Mouse (Mus musculus) CH12.LX (cell line): ENCODE data around the gene Alk. TPM values are rescaled to one million over a fixed set of nuclear protein-coding genes. Genes with fewer than 3 reads are reported as not detected.

Experiments
- DNase-seq: peaks from one replicate; pipeline ENCODE4 v3.0.0-alpha.2; 2013; ENCODE audit errors: extremely low read depth
- H3K27ac ChIP-seq: 2 replicates; pipeline ENCODE4 v1.5.1; 2012; ENCODE audit warnings: low read depth, mild to moderate bottlenecking, control low read depth, moderate library complexity; ENCODE audit not compliant: insufficient read depth
- H3K27me3 ChIP-seq: replicated peaks from 2 replicates; pipeline ENCODE3; 2012; ENCODE audit warnings: inconsistent platforms
- H3K36me3 ChIP-seq, 2 experiments: replicated peaks in 1 of 2; 2 replicates each; pipeline versions ENCODE3 to v1.6.1; 2012; ENCODE audit warnings: inconsistent platforms in 1 of 2, low read length in 1 of 2, mild to moderate bottlenecking in 1 of 2, mixed read lengths in 1 of 2, moderate library complexity in 1 of 2; ENCODE audit not compliant: control insufficient read depth in 1 of 2, insufficient read depth in 1 of 2
- H3K4me1 ChIP-seq, 2 experiments: 2 replicates each; pipeline ENCODE4 v1.6.1; 2012; ENCODE audit warnings: inconsistent platforms in 1 of 2, moderate library complexity in 1 of 2; ENCODE audit not compliant: insufficient read depth in 2 of 2, control insufficient read depth in 1 of 2
- H3K4me2 ChIP-seq: 2 replicates; pipeline ENCODE4 v1.6.1; 2012; ENCODE audit warnings: low read depth, mild to moderate bottlenecking, control low read depth; ENCODE audit not compliant: poor library complexity, insufficient read depth, severe bottlenecking
- H3K4me3 ChIP-seq, 3 experiments: fragments of 150-350 bp in 1 of 3; sonication (generic) in 1 of 3; replicated peaks in 1 of 3; 2 replicates each; pipeline versions ENCODE3 to v1.5.1; 2011 to 2012; ENCODE audit warnings: low read depth in 2 of 3, low read length in 2 of 3, mild to moderate bottlenecking in 2 of 3, moderate library complexity in 2 of 3, control low read depth in 1 of 3, improper control_type of control experiment in 1 of 3, inconsistent platforms in 1 of 3, mixed read lengths in 1 of 3; ENCODE audit not compliant: poor library complexity in 1 of 3
- H3K79me2 ChIP-seq: replicated peaks from 2 replicates; pipeline ENCODE4 v1.6.1; 2012; ENCODE audit warnings: mild to moderate bottlenecking, moderate library complexity; ENCODE audit not compliant: control insufficient read depth, poor library complexity, insufficient read depth, severe bottlenecking; ENCODE audit errors: extremely low read depth
- H3K9ac ChIP-seq: 2 replicates; pipeline ENCODE4 v1.6.1; 2012; ENCODE audit warnings: low read depth, mild to moderate bottlenecking, control low read depth, moderate library complexity; ENCODE audit not compliant: insufficient read depth
- H3K9me3 ChIP-seq: replicated peaks from 2 replicates; pipeline ENCODE3; 2012; ENCODE audit warnings: low read length, inconsistent platforms, mixed read lengths
- BHLHE40 ChIP-seq: IDR thresholded peaks from 2 replicates; pipeline ENCODE4 v1.6.1; 2011; ENCODE audit warnings: mild to moderate bottlenecking, low read depth, low read length, improper control_type of control experiment
- CHD1 ChIP-seq: IDR thresholded peaks from 2 replicates; pipeline ENCODE4 v1.6.1; 2012; ENCODE audit warnings: low read depth, low read length, improper control_type of control experiment, inconsistent platforms
- E2F4 ChIP-seq: IDR thresholded peaks from 2 replicates; pipeline ENCODE4 v1.6.1; 2011; ENCODE audit warnings: low read depth, low read length, improper control_type of control experiment; ENCODE audit not compliant: insufficient replicate concordance
- ETS1 ChIP-seq: conservative IDR thresholded peaks from 2 replicates; pipeline ENCODE4 v1.6.1; 2012; ENCODE audit warnings: low read depth, mild to moderate bottlenecking, inconsistent platforms, low read length, improper control_type of control experiment, moderate library complexity
- KAT2A ChIP-seq: IDR thresholded peaks from 2 replicates; pipeline ENCODE4 v1.6.1; 2012; ENCODE audit warnings: low read length, improper control_type of control experiment, inconsistent platforms; ENCODE audit not compliant: insufficient replicate concordance
- MAX ChIP-seq: IDR thresholded peaks from 2 replicates; pipeline ENCODE4 v1.6.1; 2011; ENCODE audit warnings: low read length, improper control_type of control experiment
- MEF2A ChIP-seq: IDR thresholded peaks from 2 replicates; pipeline ENCODE4 v1.6.1; 2014; ENCODE audit warnings: low read depth, mild to moderate bottlenecking, inconsistent platforms, low read length, improper control_type of control experiment, borderline replicate concordance
- MXI1 ChIP-seq: IDR thresholded peaks from 2 replicates; pipeline ENCODE4 v1.6.1; 2011; ENCODE audit warnings: mild to moderate bottlenecking, low read depth, low read length, improper control_type of control experiment
- NRF1 ChIP-seq: IDR thresholded peaks from 2 replicates; pipeline ENCODE4 v1.6.1; 2014; ENCODE audit warnings: low read depth, mild to moderate bottlenecking, inconsistent platforms, low read length, improper control_type of control experiment, moderate library complexity
- POLR2A ChIP-seq: IDR thresholded peaks from 2 replicates; pipeline ENCODE4 v1.6.1; 2011; ENCODE audit warnings: low read depth, mild to moderate bottlenecking, improper control_type of control experiment, low read length
- POLR2AphosphoS2 ChIP-seq: IDR thresholded peaks from 2 replicates; pipeline ENCODE4 v1.6.1; 2011; ENCODE audit warnings: low read depth, low read length, improper control_type of control experiment
- RAD21 ChIP-seq: IDR thresholded peaks from 2 replicates; pipeline ENCODE4 v1.6.1; 2011; ENCODE audit warnings: low read depth, mild to moderate bottlenecking, low read length, improper control_type of control experiment, moderate library complexity
- RCOR1 ChIP-seq: conservative IDR thresholded peaks from 2 replicates; pipeline ENCODE4 v1.6.1; 2012; ENCODE audit warnings: low read depth, mild to moderate bottlenecking, inconsistent platforms, low read length, improper control_type of control experiment
- SIN3A ChIP-seq: IDR thresholded peaks from 2 replicates; pipeline ENCODE4 v1.6.1; 2012; ENCODE audit warnings: low read length, improper control_type of control experiment, inconsistent platforms
- UBTF ChIP-seq: IDR thresholded peaks from 2 replicates; pipeline ENCODE4 v1.6.1; 2012; ENCODE audit warnings: low read depth, mild to moderate bottlenecking, inconsistent platforms, low read length, improper control_type of control experiment, moderate library complexity
- USF1 ChIP-seq: IDR thresholded peaks from 2 replicates; pipeline ENCODE4 v1.6.1; 2014; ENCODE audit warnings: low read depth, mild to moderate bottlenecking, inconsistent platforms, low read length, improper control_type of control experiment
- ZKSCAN1 ChIP-seq: IDR thresholded peaks from 2 replicates; pipeline ENCODE4 v1.6.1; 2012; ENCODE audit warnings: low read depth, inconsistent platforms, low read length, improper control_type of control experiment, borderline replicate concordance
- ZMIZ1 ChIP-seq: IDR thresholded peaks from 2 replicates; pipeline ENCODE4 v1.6.1; 2012; ENCODE audit warnings: low read depth, mild to moderate bottlenecking, inconsistent platforms, low read length, improper control_type of control experiment
- dilution Hi-C: fragments of 300-500 bp; cut with MboI; formaldehyde crosslinking; loops from 2 replicates; pipeline ENCODE4 v1.14.3; 2020; ENCODE audit warnings: low sequenced_read_pairs; ENCODE audit not compliant: extremely low pct_unique_long_range_greater_than_20kb, extremely low pct_ligation_motif_present
- in situ Hi-C: fragments of 300-500 bp; cut with MboI; formaldehyde crosslinking; loops from 3 replicates; pipeline ENCODE4 v1.14.3; 2019; ENCODE audit warnings: low sequenced_read_pairs, low pct_ligation_motif_present, low pct_unique_long_range_greater_than_20kb, mixed read lengths
- polyA plus RNA-seq: library from polyadenylated mRNA; unstranded; fragments of >175 nt; gene quantifications from 2 replicates; pipeline ENCODE4 v1.2.1, GENCODE M21; 2012; ENCODE audit warnings: low read depth; ENCODE audit not compliant: insufficient read length
- total RNA-seq, 2 experiments: library from RNA; depleted of rRNA; stranded (reverse); fragments of 300-350 nt in 1 of 2; fragments of >200 nt in 1 of 2; gene quantifications; 2 replicates each; pipeline ENCODE4 v1.2.3; 2012 to 2014

Alk gene
- total and polyA plus RNA-seq, 3 experiments: 0.38 to 0.63 (median 0.44) TPM

DNA sequence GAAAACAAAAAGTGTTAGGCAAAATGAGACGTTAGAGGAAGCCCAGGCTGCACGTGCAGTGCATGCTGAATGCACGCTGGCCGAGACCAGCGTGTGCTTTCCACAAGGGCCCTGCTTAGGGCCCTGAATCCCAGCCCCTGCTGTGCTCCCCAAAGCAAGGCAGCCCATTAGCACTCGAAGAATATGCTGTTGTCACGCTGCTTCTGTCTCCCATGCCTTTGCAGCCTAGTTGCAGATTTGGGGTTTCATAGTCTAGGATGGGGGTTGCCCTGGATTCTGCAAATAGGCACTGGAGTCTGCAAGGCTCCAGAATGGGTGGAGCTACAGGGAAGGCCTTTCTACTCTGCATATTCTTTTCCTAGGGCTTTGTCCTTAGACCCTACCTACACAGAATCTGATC, 99.2 kb downstream of the Alk start:
- no peaks in the 10 kb centered on the region for H3K9me3 ChIP-seq
- no peak overlapping the region for H3K4me3 ChIP-seq
- no peak for TF ChIP-seq MXI1
- peak; percentile 48 for TF ChIP-seq BHLHE40
- dilution Hi-C loops: no loop called here
- no peaks in the 10 kb centered on the region for H3K79me2 ChIP-seq
- no peak overlapping the region for H3K4me2 ChIP-seq
- no peak overlapping the region for H3K27ac ChIP-seq
- no peaks in the 10 kb centered on the region for H3K36me3 ChIP-seq
- in situ Hi-C loops: loop anchor here (25.0 kb wide), 1 partner anchor 568 kb away; no protein-coding TSS in a partner anchor
- H3K27me3 ChIP-seq: no peaks in the 10 kb centered on the region
- no peak overlapping the region for H3K9ac ChIP-seq
- no peak for DNase-seq
- peaks cover 0 to 12% of the 10 kb centered on the region in 2 experiments; a peak in 2 of 4 replicates for H3K4me1 ChIP-seq

- H3K36me3 ChIP-seq: no peaks in the 10 kb centered on the region
- H3K4me2 ChIP-seq: no peak overlapping the region
- in situ Hi-C loops (loop anchor here (25.0 kb wide), 1 partner anchor 567 kb away; no protein-coding TSS in a partner anchor), dilution Hi-C loops (no loop called here)
- no peak overlapping the region for H3K27ac ChIP-seq
- no peak for TF ChIP-seq RCOR1
- TF ChIP-seq ZMIZ1: no peak
- TF ChIP-seq ZKSCAN1: no peak
- TF ChIP-seq NRF1: no peak
- TF ChIP-seq E2F4: no peak
- no peak for TF ChIP-seq SIN3A
- TF ChIP-seq KAT2A: no peak
- TF ChIP-seq MEF2A: no peak
- TF ChIP-seq RAD21: no peak
- no peak for TF ChIP-seq CHD1
- no peak for TF ChIP-seq UBTF
- TF ChIP-seq POLR2A: no peak
- no peak for TF ChIP-seq USF1
- TF ChIP-seq ETS1: no peak
- TF ChIP-seq POLR2AphosphoS2: no peak
- TF ChIP-seq MAX: no peak
- TF ChIP-seq, all 38 proteins: peak for 0
- no peak for DNase-seq
- Histone ChIP-seq H3K9me3 (no peaks in the 10 kb centered on the region), H3K79me2 (no peaks in the 10 kb centered on the region), H3K27me3 (no peaks in the 10 kb centered on the region), H3K4me3 (no peak overlapping the region), H3K9ac (no peak overlapping the region), H3K4me1 (peaks cover 0 to 12% of the 10 kb centered on the region in 2 experiments; a peak in 2 of 4 replicates)
These were observed 99.8 kb downstream of the Alk start for GRCm38 (mm10) chr17:72504581-72504980.
